Mouse (Mus musculus) c-Kit-positive CD71-negative TER-119-negative erythroid progenitor cells, embryonic 14.5 days (primary cell): ENCODE measurements around the gene Rbpms2.

Source experiments
- DNase-seq: peaks from one replicate; pipeline ENCODE4 v3.0.0-alpha.2; 2013; ENCODE audit warnings: low read depth

The Rbpms2 gene

GRCm38 (mm10) chr9:65697356-65697755 is 67.9 kb downstream of the Rbpms2 start:
- no peak for DNase-seq

- DNase-seq: no peak
Observed at GRCm38 (mm10) chr9:65697992-65698391, 68.5 kb downstream of the Rbpms2 start.

GRCm38 (mm10) chr9:65700504-65700903 is 71.1 kb downstream of the Rbpms2 start:
- no peak for DNase-seq

- no peak for DNase-seq
Observed at GRCm38 (mm10) chr9:65702286-65702685, 72.8 kb downstream of the Rbpms2 start.

- no peak for DNase-seq
Observed at GRCm38 (mm10) chr9:65703241-65703640, 73.8 kb downstream of the Rbpms2 start.

- DNase-seq: no peak
Observed at GRCm38 (mm10) chr9:65703926-65704595, 74.6 kb downstream of the Rbpms2 start.
